Mouse (Mus musculus) neural tube, embryonic 12.5 days (tissue): ENCODE measurements around the gene Aif1. TPM values are rescaled to one million over a fixed set of nuclear protein-coding genes. Genes with fewer than 3 reads are reported as not detected.

Experiments used
- ATAC-seq: fragments of 200-750 bp; cut with Nextera tagmentation; 2 replicates; pipeline ENCODE4 v1.8.0; 2017; ENCODE audit warnings: low read depth, mild to moderate bottlenecking, moderate TSS enrichment, moderate library complexity; ENCODE audit not compliant: low FRiP score
- H3K27ac ChIP-seq: fragments of 300-500 bp; sonication (generic); 2 replicates; pipeline ENCODE4 v1.5.1; 2016
- H3K27me3 ChIP-seq: fragments of 300-500 bp; sonication (generic); replicated peaks from 2 replicates; pipeline ENCODE4 v1.6.1; 2016; ENCODE audit warnings: mild to moderate bottlenecking
- H3K36me3 ChIP-seq: fragments of 300-500 bp; sonication (generic); 2 replicates; pipeline ENCODE4 v1.6.1; 2016; ENCODE audit warnings: mild to moderate bottlenecking
- H3K4me1 ChIP-seq: fragments of 300-500 bp; sonication (generic); 2 replicates; pipeline ENCODE4 v1.6.1; 2016
- H3K4me2 ChIP-seq: fragments of 300-500 bp; sonication (generic); replicated peaks from 2 replicates; pipeline ENCODE4 v1.6.1; 2016; ENCODE audit warnings: mild to moderate bottlenecking
- H3K4me3 ChIP-seq: fragments of 300-500 bp; sonication (generic); 2 replicates; pipeline ENCODE4 v1.5.1; 2016
- H3K9ac ChIP-seq: fragments of 300-500 bp; sonication (generic); 2 replicates; pipeline ENCODE4 v1.6.1; 2016; ENCODE audit warnings: mild to moderate bottlenecking
- H3K9me3 ChIP-seq: fragments of 300-500 bp; sonication (generic); 2 replicates; pipeline ENCODE4 v1.6.1; 2016; ENCODE audit warnings: mild to moderate bottlenecking
- WGBS: fragments of 180-500 bp; shearing (Covaris S2); methylation state at CpG from one replicate; pipeline ENCODE4 v1.1.7; 2016; 5-methylcytosine and 5-hydroxymethylcytosine counted together
- polyA plus RNA-seq: library from polyadenylated mRNA; unstranded; fragments of >200 nt; fragmentation: Nextera tagmentation; extraction: Ambion mirVana; gene quantifications from 2 replicates; pipeline ENCODE4 v1.2.1, GENCODE M21; 2016

Aif1 gene
- polyA plus RNA-seq, 1 experiment from 2014 or later, result 9.1 TPM

DNA sequence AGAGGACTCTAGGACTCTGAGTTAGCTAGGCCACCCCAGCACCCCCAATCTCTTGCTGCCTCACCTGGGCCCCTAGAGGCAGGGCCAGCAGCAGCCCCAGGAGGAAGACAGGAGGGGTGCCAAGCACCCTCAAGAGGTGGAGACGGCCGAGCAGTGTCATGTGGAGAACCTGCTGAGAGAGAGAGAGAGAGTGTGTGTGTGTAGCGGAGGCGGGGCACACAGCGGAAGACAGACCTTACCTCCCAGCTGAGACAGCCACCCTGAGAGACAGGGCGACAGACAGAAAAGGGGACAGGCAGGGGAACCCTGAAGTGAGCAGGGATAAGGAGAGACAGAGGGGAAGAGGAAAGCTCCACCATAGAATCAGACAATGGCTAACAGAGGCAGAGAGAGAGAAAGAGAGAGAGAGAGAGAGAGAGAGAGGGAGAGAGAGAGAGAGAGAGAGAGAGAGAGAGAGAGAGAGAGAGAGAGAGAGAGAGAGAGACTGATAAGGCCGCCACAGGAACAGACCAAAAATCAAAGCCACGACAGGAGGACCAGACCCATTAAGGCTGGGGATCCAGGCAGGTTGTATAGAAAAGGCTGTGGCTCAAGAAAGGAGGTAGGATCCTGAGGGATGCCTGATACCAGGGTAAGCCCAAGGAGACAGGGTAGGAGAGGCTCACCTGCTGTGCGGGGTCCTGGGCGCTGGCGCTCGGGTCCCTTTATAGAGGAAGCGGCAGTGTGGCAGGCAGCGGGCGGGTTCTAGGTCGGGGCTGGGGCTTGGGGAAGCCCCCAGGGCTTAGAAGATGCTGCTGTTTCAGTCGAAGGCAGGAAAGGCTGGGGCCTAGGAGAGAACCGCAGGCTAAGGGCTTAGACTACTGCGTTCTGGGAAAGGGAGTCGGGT lies 28.9 kb upstream of the Aif1 start, which contains the start of gene Lta:
Gene Lta, minus strand, starts transcription at position 858 of the 886 bp plus-strand sequence.
- Histone ChIP-seq H3K4me3 (no peak within 1 kb of the TSS), H3K4me2 (no peak within 1 kb of the TSS), H3K9ac (no peak within 1 kb of the TSS), H3K36me3 (no peaks in the 10 kb centered on the region), H3K27ac (no peak within 1 kb of the TSS), H3K9me3 (no peaks in the 10 kb centered on the region), H3K4me1 (no peaks in the 10 kb centered on the region), H3K27me3 (peaks cover 18% of the 10 kb centered on the region)
- WGBS, result 40% methylated on average over 20 of the region's 20 CpGs
- ATAC-seq, result no peak

DNA sequence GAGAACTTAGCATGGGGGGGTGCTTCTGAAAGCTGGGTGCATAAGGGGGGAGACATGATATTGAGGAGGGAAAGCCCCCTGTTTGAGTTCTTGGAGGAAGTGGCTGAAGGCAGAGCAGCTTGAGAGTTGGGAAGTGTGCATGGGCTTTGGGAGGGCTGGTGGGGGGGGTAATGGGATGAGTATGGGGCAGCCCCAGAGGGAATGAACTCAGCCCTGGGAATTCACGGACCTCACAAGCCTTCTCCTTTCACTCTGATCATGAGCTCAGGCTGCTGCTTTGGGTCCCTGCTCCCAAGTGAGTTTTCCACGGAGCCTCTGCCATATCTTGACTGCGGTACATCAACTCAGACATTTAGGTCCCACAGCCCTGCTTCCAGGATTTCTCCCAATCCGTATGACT lies 26.6 kb upstream of the Aif1 start:
- Histone ChIP-seq H3K4me1 (no peaks in the 10 kb centered on the region), H3K4me2 (no peak overlapping the region), H3K27ac (no peak overlapping the region), H3K9ac (no peak overlapping the region), H3K4me3 (no peak overlapping the region), H3K27me3 (peaks cover 19% of the 10 kb centered on the region), H3K36me3 (no peaks in the 10 kb centered on the region), H3K9me3 (no peaks in the 10 kb centered on the region)
- WGBS, result 82% methylated on average over 4 of the region's 4 CpGs
- ATAC-seq, result no peak

DNA sequence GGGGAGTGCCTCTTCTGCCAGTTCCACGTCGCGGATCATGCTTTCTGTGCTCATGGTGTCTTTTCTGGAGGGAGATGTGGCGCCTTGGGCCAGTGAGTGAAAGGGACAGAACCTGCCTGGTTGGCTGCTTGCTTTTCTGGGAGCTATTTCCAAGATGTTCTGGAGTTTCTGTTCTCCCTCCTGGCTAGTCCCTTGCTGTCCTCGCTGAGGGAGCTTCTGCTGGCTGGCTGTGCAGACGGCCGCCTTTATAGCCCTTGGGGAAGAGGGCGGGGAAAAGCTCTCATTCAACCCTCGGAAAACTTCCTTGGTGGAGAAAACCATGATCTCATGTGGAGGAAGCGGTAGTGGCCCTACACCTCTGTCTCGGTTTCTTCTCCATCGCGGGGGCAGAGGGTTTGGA lies 25.9 kb upstream of the Aif1 start, which contains the start of gene Tnf:
Gene Tnf, minus strand, starts transcription at position 221 of the 400 bp plus-strand sequence.
- Histone ChIP-seq H3K27me3 (peaks cover 23% of the 10 kb centered on the region), H3K9ac (no peak within 1 kb of the TSS), H3K4me2 (no peak within 1 kb of the TSS), H3K4me1 (no peaks in the 10 kb centered on the region), H3K36me3 (no peaks in the 10 kb centered on the region), H3K4me3 (no peak within 1 kb of the TSS), H3K9me3 (no peaks in the 10 kb centered on the region), H3K27ac (no peak within 1 kb of the TSS)
- 35% methylated on average over 13 of the region's 13 CpGs for WGBS
- ATAC-seq, result no peak

GRCm38 (mm10) chr17:35201128-35201527 lies 25.3 kb upstream of the Aif1 start:
- H3K4me2 ChIP-seq, result no peak overlapping the region
- peaks cover 30% of the 10 kb centered on the region for H3K27me3 ChIP-seq
- H3K9me3 ChIP-seq, result no peaks in the 10 kb centered on the region
- no peak overlapping the region for H3K4me3 ChIP-seq
- H3K9ac ChIP-seq, result no peak overlapping the region
- H3K36me3 ChIP-seq, result no peaks in the 10 kb centered on the region
- no peak overlapping the region for H3K27ac ChIP-seq
- peaks cover 1% of the 10 kb centered on the region for H3K4me1 ChIP-seq
- ATAC-seq, result no peak
- WGBS, result 82% methylated on average over 11 of the region's 11 CpGs

GRCm38 (mm10) chr17:35200398-35200797 lies 24.5 kb upstream of the Aif1 start:
- Histone ChIP-seq H3K9me3 (no peaks in the 10 kb centered on the region), H3K27me3 (peaks cover 37% of the 10 kb centered on the region), H3K4me1 (peaks cover 9% of the 10 kb centered on the region), H3K4me2 (no peak overlapping the region), H3K9ac (no peak overlapping the region), H3K36me3 (no peaks in the 10 kb centered on the region), H3K27ac (no peak overlapping the region), H3K4me3 (no peak overlapping the region)
- ATAC-seq, result no peak
- WGBS, result 92% methylated on average over 11 of the region's 11 CpGs

GRCm38 (mm10) chr17:35198946-35199345 lies 23.1 kb upstream of the Aif1 start:
- Histone ChIP-seq H3K36me3 (no peaks in the 10 kb centered on the region), H3K9me3 (no peaks in the 10 kb centered on the region), H3K4me2 (no peak overlapping the region), H3K9ac (no peak overlapping the region), H3K27me3 (peaks cover 44% of the 10 kb centered on the region), H3K27ac (no peak overlapping the region), H3K4me3 (no peak overlapping the region), H3K4me1 (peaks cover 9% of the 10 kb centered on the region)
- 21% methylated on average over 8 of the region's 8 CpGs for WGBS
- no peak for ATAC-seq

GRCm38 (mm10) chr17:35198029-35198428 lies 22.2 kb upstream of the Aif1 start:
- no peak overlapping the region for H3K9ac ChIP-seq
- H3K36me3 ChIP-seq, result no peaks in the 10 kb centered on the region
- no peak overlapping the region for H3K27ac ChIP-seq
- WGBS, result 70% methylated on average over 7 of the region's 7 CpGs
- no peaks in the 10 kb centered on the region for H3K9me3 ChIP-seq
- peaks cover 44% of the 10 kb centered on the region for H3K27me3 ChIP-seq
- H3K4me3 ChIP-seq, result no peak overlapping the region
- peaks cover 9% of the 10 kb centered on the region for H3K4me1 ChIP-seq
- no peak for ATAC-seq
- no peak overlapping the region for H3K4me2 ChIP-seq

DNA sequence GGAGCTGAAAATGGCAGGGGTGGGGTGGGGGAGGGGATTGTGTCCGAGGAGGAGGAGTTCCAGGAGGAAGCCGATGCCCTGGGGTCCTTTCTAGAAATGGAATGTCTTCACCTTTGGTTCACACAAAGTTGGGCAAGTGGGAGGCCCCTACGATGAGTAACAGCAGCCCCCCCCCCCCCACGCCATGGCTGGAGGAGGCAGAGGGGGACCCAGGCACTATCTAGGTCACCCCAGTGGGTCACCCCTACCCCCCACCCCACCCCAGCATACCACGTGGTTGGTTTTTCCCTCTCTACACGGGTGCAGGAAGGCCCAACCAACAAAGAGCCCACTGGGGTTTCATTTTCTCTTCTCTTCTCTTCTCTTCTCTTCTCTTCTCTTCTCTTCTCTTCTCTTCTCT lies 21.3 kb upstream of the Aif1 start:
- Histone ChIP-seq H3K27me3 (peaks cover 41% of the 10 kb centered on the region), H3K9me3 (no peaks in the 10 kb centered on the region), H3K9ac (no peak overlapping the region), H3K27ac (no peak overlapping the region), H3K4me1 (peaks cover 9% of the 10 kb centered on the region), H3K4me2 (no peak overlapping the region), H3K36me3 (no peaks in the 10 kb centered on the region), H3K4me3 (no peak overlapping the region)
- ATAC-seq, result no peak
- 59% methylated on average over 6 of the region's 6 CpGs for WGBS

GRCm38 (mm10) chr17:35196321-35196641 lies 20.4 kb upstream of the Aif1 start:
- H3K9ac ChIP-seq, result no peak overlapping the region
- H3K4me3 ChIP-seq, result peak overlapping the region; percentile 36
- no peaks in the 10 kb centered on the region for H3K9me3 ChIP-seq
- H3K4me2 ChIP-seq, result peak overlapping the region; percentile 71
- no peak for ATAC-seq
- no peaks in the 10 kb centered on the region for H3K36me3 ChIP-seq
- H3K27me3 ChIP-seq, result peaks cover 37% of the 10 kb centered on the region
- WGBS, result 31% methylated on average over 9 of the region's 9 CpGs
- H3K27ac ChIP-seq, result no peak overlapping the region
- peaks cover 9% of the 10 kb centered on the region for H3K4me1 ChIP-seq

DNA sequence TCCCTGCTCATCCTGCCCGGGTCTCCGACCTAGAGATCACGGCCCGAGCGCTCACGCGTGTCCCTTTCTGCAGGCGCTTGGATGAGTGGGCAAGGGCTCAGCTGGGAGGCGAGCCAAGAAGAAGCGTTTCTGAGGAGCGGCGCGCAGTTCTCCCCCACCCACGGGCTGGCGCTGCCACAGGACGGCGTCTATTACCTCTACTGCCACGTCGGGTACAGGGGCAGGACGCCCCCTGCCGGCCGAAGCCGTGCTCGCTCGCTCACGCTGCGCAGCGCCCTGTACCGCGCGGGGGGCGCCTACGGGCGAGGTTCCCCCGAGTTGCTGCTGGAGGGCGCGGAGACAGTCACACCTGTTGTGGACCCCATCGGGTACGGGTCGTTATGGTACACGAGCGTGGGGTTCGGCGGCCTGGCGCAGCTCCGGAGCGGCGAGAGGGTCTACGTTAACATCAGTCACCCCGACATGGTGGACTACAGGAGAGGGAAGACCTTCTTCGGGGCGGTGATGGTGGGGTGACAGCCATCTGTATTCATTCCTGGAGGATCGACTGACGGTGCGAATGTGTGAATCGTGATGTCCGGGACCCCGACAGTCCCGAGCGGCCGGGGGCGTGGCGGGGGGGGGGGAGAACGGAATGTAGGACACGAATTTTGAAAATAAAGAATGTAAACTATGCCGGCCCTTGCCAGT lies 19.9 kb upstream of the Aif1 start:
- Histone ChIP-seq H3K27me3 (peaks cover 37% of the 10 kb centered on the region), H3K4me1 (peaks cover 9% of the 10 kb centered on the region), H3K36me3 (no peaks in the 10 kb centered on the region), H3K27ac (no peak overlapping the region), H3K4me2 (peak overlapping the region; percentile 71), H3K9ac (0 out of 2 replicates have a peak overlapping the region, but pooled peaks have one; percentile 35), H3K4me3 (peak overlapping the region; percentile 36), H3K9me3 (no peaks in the 10 kb centered on the region)
- ATAC-seq, result peak; percentile 74; the same call in 1 of the 2 replicates
- WGBS, result 2% methylated on average over 66 of the region's 66 CpGs

GRCm38 (mm10) chr17:35194844-35195630 lies 19.2 kb upstream of the Aif1 start:
- Histone ChIP-seq H3K36me3 (no peaks in the 10 kb centered on the region), H3K27ac (no peak overlapping the region), H3K4me1 (peaks cover 9% of the 10 kb centered on the region), H3K4me2 (peak overlapping the region; percentile 71), H3K27me3 (peaks cover 34% of the 10 kb centered on the region), H3K9me3 (no peaks in the 10 kb centered on the region), H3K9ac (0 out of 2 replicates have a peak overlapping the region, but pooled peaks have one; percentile 35), H3K4me3 (peak overlapping the region; percentile 36)
- 48% methylated on average over 19 of the region's 19 CpGs for WGBS
- ATAC-seq, result no peak
